Mouse (Mus musculus): ENCODE results near the gene Olfr1326-ps1. TPM values are rescaled to one million over a fixed set of nuclear protein-coding genes. Genes with fewer than 3 reads are reported as not detected.

Olfr1326-ps1 gene
- not detected for total RNA-seq (2021)

DNA sequence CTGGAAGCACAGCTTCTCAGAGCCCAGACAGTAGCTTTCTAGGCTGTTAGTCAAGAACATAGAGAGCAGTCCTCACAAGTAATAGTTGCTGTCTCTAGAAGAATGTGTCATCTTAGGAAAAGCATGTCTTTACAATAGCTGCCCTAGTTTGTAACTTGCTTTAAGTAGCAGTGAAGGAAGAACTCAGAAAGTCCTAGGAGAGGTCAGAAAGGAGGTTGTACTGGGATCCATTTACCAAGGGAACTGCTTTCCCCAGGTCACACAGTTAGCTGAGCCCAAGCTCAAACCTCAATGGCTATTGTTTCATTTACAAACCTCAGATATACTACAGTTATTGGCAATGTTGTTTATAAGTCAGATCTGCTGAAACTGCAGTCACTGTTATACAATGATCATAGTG is at the start of gene Olfr1326-ps1:
Olfr1326-ps1 (minus strand) TSS at position 101 of the 400 bp plus-strand sequence.
- DNase-seq (ENCODE audit: extremely low spot score in 1 of 2, low spot score in 1 of 2), result no peak

DNA sequence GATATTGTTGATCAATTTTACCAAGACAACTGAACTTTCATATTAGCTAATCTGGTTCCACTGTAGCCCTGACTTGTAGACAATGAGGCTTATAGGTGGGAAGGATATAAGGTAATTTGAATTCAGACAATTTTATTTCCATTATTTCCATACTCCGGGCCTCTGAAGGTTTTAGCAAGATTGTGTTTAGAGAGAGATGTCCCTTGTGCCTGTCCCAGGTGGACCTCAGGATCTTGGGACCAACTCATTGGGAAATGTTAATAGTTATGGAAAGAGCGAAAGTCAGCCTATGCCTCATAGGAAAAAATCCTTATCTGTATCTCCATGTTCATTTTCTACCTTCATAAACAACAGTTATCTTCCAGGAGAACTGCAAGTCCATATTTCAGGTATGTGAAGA is 17.7 kb upstream of the Olfr1326-ps1 start, which contains the start of gene Olfr1325:
Olfr1325 (plus strand) TSS at position 301 of the 400 bp plus-strand sequence.
- DNase-seq (ENCODE audit: extremely low spot score in 1 of 2, low spot score in 1 of 2), result no peak

Other genes starting within 250 kb of the Olfr1326-ps1 start
- 10 to 100 TPM; 23.9 to 40.3 TPM for gene Plxna3, start 245.8 kb downstream of the Olfr1326-ps1 start, total RNA-seq (2021)
- gene Lage3, start 221.3 kb downstream of the Olfr1326-ps1 start, total RNA-seq (2021), result 10 to 100 TPM; 26.9 to 31.2 TPM
- gene Ubl4a, start 201.7 kb downstream of the Olfr1326-ps1 start, total RNA-seq (2021), result 10 to 100 TPM; 70.0 to 73.0 TPM
- 1 to 10 TPM; 3.0 to 3.5 TPM for gene Slc10a3, start 201.5 kb downstream of the Olfr1326-ps1 start, total RNA-seq (2021)
- 10 to 100 TPM; 17.8 to 24.9 TPM for gene Fam3a, start 181.6 kb downstream of the Olfr1326-ps1 start, total RNA-seq (2021)
- gene Ikbkg, start 181.6 kb downstream of the Olfr1326-ps1 start, total RNA-seq (2021), result 10 to 100 TPM; 51.0 to 56.3 TPM
- 10 to 100 TPM; 24.9 to 27.7 TPM for gene G6pdx, start 145.7 kb downstream of the Olfr1326-ps1 start, total RNA-seq (2021)
- gene Gm6880, start 93.5 kb downstream of the Olfr1326-ps1 start, total RNA-seq (2021), result not detected
- not detected for gene Olfr1325, start 17.8 kb upstream of the Olfr1326-ps1 start, total RNA-seq (2021)
- gene Gm5640, start 70.7 kb upstream of the Olfr1326-ps1 start, total RNA-seq (2021), result under 1 TPM; 0.80 to 0.84 TPM
- gene Gm6890, start 166.0 kb upstream of the Olfr1326-ps1 start, total RNA-seq (2021), result not detected

Data from layer of hippocampus, postnatal 25 days (tissue).